Mouse (Mus musculus): ENCODE results near the gene Arrb2. TPM values are rescaled to one million over a fixed set of nuclear protein-coding genes. Genes with fewer than 3 reads are reported as not detected.
"Not testable (repeated sequence)": the region's sequence is repeated elsewhere in the genome, so short reads cannot be mapped to it uniquely, and the experiment has no call there.

Gene Arrb2
- 1,000 to 10,000 TPM in 11 of 26 experiments, 100 to 1,000 TPM in 15; 122 to 1,570 (median 865) TPM for total RNA-seq (2018; cell fraction: chromatin; rRNA removed)
- total RNA-seq (2018; cell fraction: cytosol; rRNA removed): 100 to 1,000 TPM; 129 to 393 (median 270) TPM
- 100 to 1,000 TPM; 145 to 858 (median 561) TPM for total RNA-seq (2018; cell fraction: nucleus; rRNA removed)
- 230 to 319 TPM (median 312 TPM) in 3 replicates for polyA plus RNA-seq (2018)

DNA sequence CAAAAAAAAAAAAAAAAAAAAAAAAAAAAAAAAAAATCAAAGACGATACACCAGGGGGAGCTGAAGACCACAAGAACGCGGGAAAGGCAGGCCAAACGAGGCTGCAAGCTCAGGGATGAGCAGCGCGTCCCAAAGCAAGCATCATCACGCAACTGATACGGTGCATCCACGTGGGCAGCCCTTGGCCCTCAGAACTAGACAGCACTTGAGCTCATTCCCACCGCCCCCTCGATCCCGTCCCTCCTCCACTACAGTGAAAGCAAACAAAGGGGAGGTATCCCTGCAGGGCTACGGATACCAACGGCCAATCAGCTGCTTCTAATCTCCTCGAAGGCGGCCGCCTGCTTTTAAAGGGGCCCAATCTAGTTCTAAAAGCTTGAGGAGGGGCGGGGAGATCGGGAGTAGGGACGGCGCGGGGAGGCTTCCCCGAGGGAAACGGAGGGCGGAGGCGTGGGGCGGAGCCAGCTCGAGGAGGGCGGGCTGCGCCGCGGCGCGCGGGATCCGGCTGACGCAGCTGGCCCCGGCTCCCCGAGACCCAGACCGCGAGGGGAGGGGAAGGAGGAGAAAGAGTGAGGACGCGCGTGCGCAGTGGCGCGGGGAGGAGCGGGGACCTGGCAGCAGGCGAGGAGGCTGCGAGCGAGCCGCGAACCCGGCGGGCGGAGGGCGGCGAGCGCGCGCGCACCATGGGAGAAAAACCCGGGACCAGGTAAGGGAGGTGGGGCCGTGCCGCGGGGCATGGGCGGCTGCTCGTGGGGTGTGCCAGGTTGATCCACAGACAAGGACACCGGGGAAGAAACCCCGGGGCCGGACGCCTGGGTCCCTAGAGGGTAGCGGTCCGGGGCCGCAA is at the start of gene Arrb2:
Gene Arrb2, plus strand, starts transcription at position 588 of the 847 bp plus-strand sequence.
- H3K4me3 ChIP-seq (ENCODE audit: inconsistent target): peak within 1 kb of the TSS; percentile 100
- H3K27ac ChIP-seq: peak within 1 kb of the TSS; percentile 100
- WGBS (ENCODE audit: missing documents): under 1% methylated on average over 30 of the region's 75 CpGs
- peaks cover 44% of the 10 kb centered on the region for H3K79me2 ChIP-seq (ENCODE audit: inconsistent target)
- H3K36me3 ChIP-seq (ENCODE audit: inconsistent target): peaks cover 23% of the 10 kb centered on the region

- Histone ChIP-seq H3K36me3 (ENCODE audit: inconsistent target) (no peaks in the 10 kb centered on the region), H3K79me2 (ENCODE audit: inconsistent target) (no peaks in the 10 kb centered on the region), H3K4me3 (ENCODE audit: inconsistent target) (no peak overlapping the region), H3K27ac (no peak overlapping the region)
- 92% methylated on average over 3 of the region's 3 CpGs for WGBS (ENCODE audit: missing documents)
Observed at GRCm38 (mm10) chr11:70384136-70384535, 48.3 kb upstream of the Arrb2 start.

DNA sequence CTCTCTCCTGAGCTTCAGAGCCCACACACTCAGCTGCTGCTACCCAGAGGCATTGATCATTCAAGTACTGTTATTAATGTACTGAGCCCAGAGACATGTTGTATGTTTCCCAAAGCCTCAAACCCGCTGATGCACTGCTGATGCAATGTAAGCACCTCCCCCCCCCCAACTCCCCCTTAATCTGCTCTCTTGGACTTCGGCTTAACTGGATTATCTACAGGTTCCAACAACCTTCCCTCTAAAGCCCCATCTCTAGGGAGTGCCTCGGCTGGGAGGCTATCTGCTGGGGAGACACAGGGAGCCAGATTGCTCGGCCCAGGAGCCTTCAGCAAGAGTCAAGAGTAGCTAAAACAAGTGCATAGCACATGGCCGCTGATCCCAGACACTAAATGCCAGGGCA is 45.0 kb upstream of the Arrb2 start:
- WGBS (ENCODE audit: missing documents): 88% methylated on average over 5 of the region's 5 CpGs
- Histone ChIP-seq H3K36me3 (ENCODE audit: inconsistent target) (peaks cover 2% of the 10 kb centered on the region; the same call in 1 of the 2 replicates), H3K4me3 (ENCODE audit: inconsistent target) (no peak overlapping the region), H3K79me2 (ENCODE audit: inconsistent target) (no peaks in the 10 kb centered on the region), H3K27ac (no peak overlapping the region)

GRCm38 (mm10) chr11:70389421-70389820 is 43.0 kb upstream of the Arrb2 start:
- 95% methylated on average over 5 of the region's 5 CpGs for WGBS (ENCODE audit: missing documents)
- Histone ChIP-seq H3K36me3 (ENCODE audit: inconsistent target) (peaks cover 14% of the 10 kb centered on the region; the same call in 1 of the 2 replicates), H3K4me3 (ENCODE audit: inconsistent target) (no peak overlapping the region), H3K27ac (no peak overlapping the region), H3K79me2 (ENCODE audit: inconsistent target) (no peaks in the 10 kb centered on the region)

DNA sequence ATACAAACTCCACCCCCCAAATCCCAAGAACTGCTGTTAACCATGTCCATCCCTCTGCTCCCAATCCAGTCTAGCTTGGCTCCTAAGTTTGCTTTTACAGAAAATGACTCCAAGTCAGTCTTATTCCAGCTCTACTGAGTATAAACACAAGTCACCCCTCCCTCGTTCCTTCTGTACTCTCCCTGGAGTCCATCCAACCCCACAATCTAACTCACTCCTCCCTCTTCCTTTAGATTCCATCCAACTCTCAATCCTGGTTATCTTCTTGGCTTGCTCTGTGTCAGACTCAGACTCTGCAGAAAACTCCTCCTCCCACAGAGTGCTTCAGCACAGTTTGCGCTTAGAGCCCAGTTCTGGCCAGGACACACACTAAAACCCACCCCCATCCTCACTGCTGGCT is 28.8 kb upstream of the Arrb2 start:
- Histone ChIP-seq H3K36me3 (ENCODE audit: inconsistent target) (peaks cover 56% of the 10 kb centered on the region), H3K27ac (no peak overlapping the region), H3K4me3 (ENCODE audit: inconsistent target) (no peak overlapping the region), H3K79me2 (ENCODE audit: inconsistent target) (peaks cover 49% of the 10 kb centered on the region)
- WGBS (ENCODE audit: missing documents): 78% methylated on average over 1 of the region's 2 CpGs

DNA sequence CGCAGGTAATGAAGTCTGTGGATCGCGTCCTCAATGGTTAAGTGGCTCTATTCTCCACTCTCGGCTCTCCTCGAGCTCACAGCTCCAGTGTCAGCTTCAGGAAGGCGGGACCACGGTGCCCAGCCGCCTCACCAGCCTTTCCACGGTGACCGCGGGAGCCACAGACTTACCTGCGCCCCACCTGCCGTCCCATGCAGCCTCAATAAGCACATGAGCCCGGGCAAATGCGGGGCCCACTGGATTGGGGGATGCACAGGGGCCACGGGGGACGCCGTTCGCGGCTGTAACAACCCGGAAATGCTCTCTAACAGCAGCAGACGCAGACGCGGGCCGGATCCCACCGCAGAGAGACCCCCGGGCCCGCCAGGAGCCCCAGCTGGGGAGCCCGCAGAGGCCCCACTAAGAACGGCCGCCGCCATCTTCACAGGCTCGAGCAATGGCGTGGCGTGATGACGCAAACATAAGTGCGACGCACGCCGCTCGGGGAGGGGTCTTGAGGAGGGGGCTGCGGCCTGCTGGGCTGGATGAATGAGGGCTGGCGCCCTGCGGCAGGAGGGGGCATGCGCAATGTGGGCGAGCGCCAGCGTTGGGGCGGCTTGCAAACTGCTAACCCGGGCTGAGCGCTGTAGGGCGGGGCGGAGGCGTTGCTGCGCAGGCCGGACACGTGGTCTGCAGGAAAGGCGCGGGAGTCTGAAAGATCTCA is 22.7 kb upstream of the Arrb2 start, which contains the start of gene Pelp1:
Gene Pelp1, minus strand, starts transcription at position 438 of the 703 bp plus-strand sequence.
- H3K4me3 ChIP-seq (ENCODE audit: inconsistent target): peak within 1 kb of the TSS; percentile 72
- WGBS (ENCODE audit: missing documents): under 1% methylated on average over 59 of the region's 59 CpGs
- peaks cover 51% of the 10 kb centered on the region for H3K79me2 ChIP-seq (ENCODE audit: inconsistent target)
- peaks cover 9% of the 10 kb centered on the region; the same call in 1 of the 2 replicates for H3K36me3 ChIP-seq (ENCODE audit: inconsistent target)
- peak within 1 kb of the TSS; percentile 55 for H3K27ac ChIP-seq

GRCm38 (mm10) chr11:70410297-70410643 is 22.2 kb upstream of the Arrb2 start:
- 0 out of 2 replicates have a peak, but pooled peaks cover 8% of the 10 kb centered on the region for H3K36me3 ChIP-seq (ENCODE audit: inconsistent target)
- peaks cover 46% of the 10 kb centered on the region for H3K79me2 ChIP-seq (ENCODE audit: inconsistent target)
- H3K27ac ChIP-seq: peak overlapping the region; percentile 55
- 50% methylated on average over 6 of the region's 6 CpGs for WGBS (ENCODE audit: missing documents)
- peak overlapping the region; percentile 72; the same call in 1 of the 2 replicates for H3K4me3 ChIP-seq (ENCODE audit: inconsistent target)

GRCm38 (mm10) chr11:70412591-70412990 is 19.8 kb upstream of the Arrb2 start:
- Histone ChIP-seq H3K27ac (no peak overlapping the region), H3K4me3 (ENCODE audit: inconsistent target) (no peak overlapping the region), H3K79me2 (ENCODE audit: inconsistent target) (peaks cover 22% of the 10 kb centered on the region), H3K36me3 (ENCODE audit: inconsistent target) (no peaks in the 10 kb centered on the region)
- WGBS (ENCODE audit: missing documents): 90% methylated on average over 5 of the region's 5 CpGs

- H3K27ac ChIP-seq: no peak overlapping the region
- peaks cover 9% of the 10 kb centered on the region for H3K79me2 ChIP-seq (ENCODE audit: inconsistent target)
- no peaks in the 10 kb centered on the region for H3K36me3 ChIP-seq (ENCODE audit: inconsistent target)
- no peak overlapping the region for H3K4me3 ChIP-seq (ENCODE audit: inconsistent target)
- 0% methylated on average over 3 of the region's 3 CpGs for WGBS (ENCODE audit: missing documents)
Observed at GRCm38 (mm10) chr11:70413961-70414360, 18.5 kb upstream of the Arrb2 start.

DNA sequence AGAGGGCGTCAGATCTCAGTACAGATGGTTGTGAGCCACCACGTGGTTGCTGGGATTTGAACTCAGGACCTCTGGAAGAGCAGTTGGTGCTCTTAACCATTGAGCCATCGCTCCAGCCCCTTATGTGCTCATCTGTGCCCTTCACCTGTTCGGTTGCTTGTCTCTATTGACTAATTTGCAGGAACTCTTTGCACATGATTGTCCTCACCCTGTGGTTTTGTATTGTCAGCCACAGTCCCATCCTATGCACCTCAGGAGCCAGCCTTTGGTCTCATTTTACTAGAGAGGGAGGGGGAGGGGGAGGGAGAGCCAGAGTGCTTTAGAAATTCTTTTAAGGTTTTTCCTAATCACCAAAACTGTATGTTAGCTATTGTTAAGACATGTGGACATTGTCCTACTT is 14.2 kb upstream of the Arrb2 start:
- Histone ChIP-seq H3K4me3 (ENCODE audit: inconsistent target) (no peak overlapping the region), H3K27ac (no peak overlapping the region), H3K36me3 (ENCODE audit: inconsistent target) (no peaks in the 10 kb centered on the region), H3K79me2 (ENCODE audit: inconsistent target) (no peaks in the 10 kb centered on the region)
- 68% methylated on average over 4 of the region's 4 CpGs for WGBS (ENCODE audit: missing documents)

GRCm38 (mm10) chr11:70419486-70419885 is 12.9 kb upstream of the Arrb2 start:
- H3K79me2 ChIP-seq (ENCODE audit: inconsistent target): no peaks in the 10 kb centered on the region
- H3K27ac ChIP-seq: no peak overlapping the region
- 78% methylated on average over 5 of the region's 5 CpGs for WGBS (ENCODE audit: missing documents)
- no peak overlapping the region for H3K4me3 ChIP-seq (ENCODE audit: inconsistent target)
- no peaks in the 10 kb centered on the region for H3K36me3 ChIP-seq (ENCODE audit: inconsistent target)

DNA sequence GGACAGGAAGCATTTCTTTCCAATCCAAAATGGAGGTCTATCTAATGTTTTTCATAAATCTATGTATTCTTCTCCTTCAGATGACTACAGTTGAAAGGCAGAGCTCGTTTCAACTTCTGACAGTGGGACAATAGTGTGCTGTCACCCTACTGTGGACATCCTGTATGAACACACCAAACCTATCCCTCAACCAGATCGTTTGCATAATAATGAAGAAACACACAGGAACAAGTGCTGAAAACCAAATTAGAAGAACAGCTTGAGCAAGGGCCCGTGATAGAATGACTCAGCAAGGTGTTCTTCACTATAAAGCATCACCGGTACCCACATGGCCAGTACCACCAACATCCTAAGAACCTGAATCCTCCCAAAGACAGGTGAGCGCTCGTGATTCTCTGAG is 5.8 kb upstream of the Arrb2 start:
- H3K36me3 ChIP-seq (ENCODE audit: inconsistent target); H3K27ac ChIP-seq; H3K4me3 ChIP-seq (ENCODE audit: inconsistent target); H3K79me2 ChIP-seq (ENCODE audit: inconsistent target): not testable (repeated sequence)
- 56% methylated on average over 4 of the region's 6 CpGs for WGBS (ENCODE audit: missing documents)

- peaks cover 37% of the 10 kb centered on the region for H3K79me2 ChIP-seq (ENCODE audit: inconsistent target)
- peak overlapping the region; percentile 33; the same call in 1 of the 2 replicates for H3K4me3 ChIP-seq (ENCODE audit: inconsistent target)
- peaks cover 17% of the 10 kb centered on the region for H3K36me3 ChIP-seq (ENCODE audit: inconsistent target)
- peak overlapping the region; percentile 53 for H3K27ac ChIP-seq
- 58% methylated on average over 5 of the region's 5 CpGs for WGBS (ENCODE audit: missing documents)
Observed at GRCm38 (mm10) chr11:70431574-70431973, 861 bp upstream of the Arrb2 start.

GRCm38 (mm10) chr11:70432895-70433568 is 597 bp downstream of the Arrb2 start:
- Histone ChIP-seq H3K79me2 (ENCODE audit: inconsistent target) (peaks cover 51% of the 10 kb centered on the region), H3K4me3 (ENCODE audit: inconsistent target) (peak overlapping the region; percentile 100), H3K27ac (peak overlapping the region; percentile 100), H3K36me3 (ENCODE audit: inconsistent target) (peaks cover 31% of the 10 kb centered on the region)
- 1% methylated on average over 14 of the region's 15 CpGs for WGBS (ENCODE audit: missing documents)

Measured in macrophage (primary cell).